ENCODE assay signal across 9 mouse cellular contexts in the genomic region with DNA sequence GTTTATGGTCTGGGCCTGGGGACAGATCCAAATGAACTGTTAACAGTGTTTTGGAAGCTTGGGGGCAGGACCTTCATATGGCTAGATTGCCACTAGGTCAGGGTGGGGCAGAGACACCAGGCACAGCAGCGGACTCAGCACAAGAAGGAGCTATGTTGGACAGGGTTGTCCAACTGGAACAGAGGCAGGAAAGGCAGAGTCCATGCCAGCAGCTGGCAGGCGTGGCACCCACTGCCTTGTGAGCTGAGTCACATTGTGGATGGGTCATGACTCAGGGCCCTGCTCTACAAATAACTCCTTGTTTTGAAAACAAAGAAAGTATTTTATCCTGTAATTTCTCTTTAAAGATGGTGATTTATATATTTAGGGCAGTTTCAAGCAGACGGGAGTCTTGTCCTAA.
DNase-seq lines count a peak whose midpoint lies in the region; ATAC-seq and TF ChIP-seq lines count a peak whose summit lies in the region.
"Had no signal": no experiment of that assay in that cellular context is flagged by ENCODE, and none has a peak within 500 bp of the region (broad histone marks: within the 10 kb centered on the region; RNA-seq: fewer than 3 reads in every experiment).

No protein-coding gene starts in this region.

- no peaks in the 10 kb centered on the region for H3K36me3 ChIP-seq in heart, embryonic 11.5 days (ENCODE audit: control insufficient read depth, insufficient read depth, low read length)
- H3K36me3 ChIP-seq in C2C12 (ENCODE audit: control insufficient read depth, insufficient read depth): no peaks in the 10 kb centered on the region
- H3K36me3 ChIP-seq in kidney, postnatal 0 days (ENCODE audit: insufficient read depth, low read length): no peaks in the 10 kb centered on the region
- H3K36me3 ChIP-seq: hindbrain, embryonic 15.5 days had no signal

- intact Hi-C loops in left cerebral cortex, postnatal 10 days (cut with DNase I): no loop called here

- WGBS in heart, embryonic 11.5 days (ENCODE audit: insufficient replicate concordance): 71% methylated on average over 3 of the region's 3 CpGs
- WGBS in kidney, postnatal 0 days: 37% methylated on average over 3 of the region's 3 CpGs

- no peak for TF ChIP-seq CTCF in C2C12 (IDR thresholded peaks at IDR 0.05; ENCODE audit: control insufficient read depth, insufficient read depth, insufficient read length)
- TF ChIP-seq CTCF in kidney, postnatal 0 days (IDR thresholded peaks at IDR 0.05; ENCODE audit: low read depth): no peak

- no peaks in the 10 kb centered on the region for H3K79me3 ChIP-seq in C2C12 (ENCODE audit: low read depth)

- ATAC-seq in heart, embryonic 11.5 days (replicated peaks; ENCODE audit: insufficient number of reproducible peaks, low FRiP score, low TSS enrichment): no peak
- no peak for ATAC-seq in kidney, postnatal 0 days (replicated peaks; ENCODE audit: low FRiP score, low read depth)

- no peak overlapping the region for H3K4me2 ChIP-seq in heart, embryonic 11.5 days
- no peak overlapping the region for H3K4me2 ChIP-seq in kidney, postnatal 0 days (ENCODE audit: low read length)
- H3K4me2 ChIP-seq: hindbrain, embryonic 15.5 days had no signal

- H3ac ChIP-seq in C2C12 (ENCODE audit: control insufficient read depth, insufficient read length, low read depth): no peak overlapping the region

- no peak overlapping the region for H3K9ac ChIP-seq in heart, embryonic 11.5 days (ENCODE audit: low read depth, low read length)
- H3K9ac ChIP-seq in kidney, postnatal 0 days (ENCODE audit: low read depth, low read length): no peak overlapping the region
- H3K9ac ChIP-seq: hindbrain, embryonic 15.5 days had no signal

- DNase-seq in heart, adult 9 months (ENCODE audit: low spot score in 2 of 2): peak; percentile 4 to 17
- DNase-seq in adrenal gland, postnatal 14 days: peak; percentile 72
- DNase-seq in kidney, postnatal 0 days (ENCODE audit: low spot score): peak; percentile 5
- DNase-seq in yolk sac, embryonic 10.5 days (ENCODE audit: low spot score): no peak
- DNase-seq in left cerebral cortex, postnatal 10 days (ENCODE audit: extremely low spot score in 1 of 2, low spot score in 2 of 2): no peak
- DNase-seq in lung, postnatal 36 days: no peak

- no peaks in the 10 kb centered on the region for H3K9me3 ChIP-seq in heart, embryonic 11.5 days (replicated peaks; ENCODE audit: control insufficient read depth, low read length)
- no peaks in the 10 kb centered on the region for H3K9me3 ChIP-seq in kidney, postnatal 0 days (replicated peaks; ENCODE audit: low read length)
- H3K9me3 ChIP-seq: hindbrain, embryonic 15.5 days had no signal

- H3K27ac ChIP-seq in heart, embryonic 11.5 days (ENCODE audit: low read depth, low read length): no peak overlapping the region
- H3K27ac ChIP-seq in kidney, postnatal 0 days: no peak overlapping the region
- H3K27ac ChIP-seq: hindbrain, embryonic 15.5 days had no signal

- H3K79me2 ChIP-seq in C2C12 (ENCODE audit: control insufficient read depth, insufficient read depth): no peaks in the 10 kb centered on the region

- no peaks in the 10 kb centered on the region for H3K4me1 ChIP-seq in heart, embryonic 11.5 days (ENCODE audit: control insufficient read depth, insufficient read depth, low read length)
- no peaks in the 10 kb centered on the region for H3K4me1 ChIP-seq in kidney, postnatal 0 days (replicated peaks; ENCODE audit: insufficient read depth, low read length)

- H3K4me3 ChIP-seq in heart, embryonic 11.5 days (ENCODE audit: low read depth, low read length): no peak overlapping the region
- H3K4me3 ChIP-seq in C2C12 (ENCODE audit: insufficient read depth, poor library complexity, severe bottlenecking): no peak overlapping the region
- no peak overlapping the region for H3K4me3 ChIP-seq in kidney, postnatal 0 days (replicated peaks; ENCODE audit: low read depth, low read length)
- H3K4me3 ChIP-seq: hindbrain, embryonic 15.5 days had no signal

- no peaks in the 10 kb centered on the region for H3K27me3 ChIP-seq in heart, embryonic 11.5 days (ENCODE audit: control insufficient read depth, insufficient read depth, low read length)
- no peaks in the 10 kb centered on the region for H3K27me3 ChIP-seq in C2C12 (ENCODE audit: control insufficient read depth, insufficient read depth, insufficient read length)
- H3K27me3 ChIP-seq in kidney, postnatal 0 days (ENCODE audit: insufficient read depth, low read length): no peaks in the 10 kb centered on the region
- H3K27me3 ChIP-seq: hindbrain, embryonic 15.5 days had no signal

TF ChIP-seq in C2C12, 6 proteins besides CTCF, POLR2A, EP300 and RAD21:
- TF ChIP-seq MYOD1 (IDR thresholded peaks at IDR 0.05; ENCODE audit: control insufficient read depth, insufficient read length, low read depth) (peak; percentile 51), FOSL1 (IDR thresholded peaks at IDR 0.05; ENCODE audit: insufficient read depth, low read length, poor library complexity, severe bottlenecking) (peak; percentile 61), MYOG (IDR thresholded peaks at IDR 0.05; ENCODE audit: control insufficient read depth, extremely low read depth, insufficient read length) (no peak), USF1 (IDR thresholded peaks at IDR 0.05; ENCODE audit: low read depth) (no peak)
TF ChIP-seq in C2C12: peak in this region for 2.

Comparison
In these comparisons a context has a peak if more than half of its experiments do, and no peak if none do; other contexts are left out.
1. DNase-seq: peak in heart, adult 9 months (2 of 2), adrenal gland, postnatal 14 days (single experiment) and kidney, postnatal 0 days (single experiment); none in yolk sac, embryonic 10.5 days (single experiment), left cerebral cortex, postnatal 10 days (0 of 2) and lung, postnatal 36 days (single experiment).